Mouse (Mus musculus): ENCODE data around the gene Cort.
"Not testable (repeated sequence)": the region's sequence is repeated elsewhere in the genome, so short reads cannot be mapped to it uniquely, and the experiment has no call there.

The Cort gene

GRCm38 (mm10) chr4:149147528-149147927 lies 21.0 kb upstream of the Cort start:
- no peak for DNase-seq (ENCODE audit: low spot score)

GRCm38 (mm10) chr4:149145151-149145550 lies 18.6 kb upstream of the Cort start:
- DNase-seq (ENCODE audit: low spot score), result no peak

- DNase-seq (ENCODE audit: low spot score), result peak; percentile 70
Measured at GRCm38 (mm10) chr4:149144459-149144858, 17.9 kb upstream of the Cort start.

- DNase-seq (ENCODE audit: low spot score), result no peak
Measured at GRCm38 (mm10) chr4:149143594-149143993, 17.0 kb upstream of the Cort start.

GRCm38 (mm10) chr4:149138515-149138914 lies 12.0 kb upstream of the Cort start:
- no peak for DNase-seq (ENCODE audit: low spot score)

GRCm38 (mm10) chr4:149136982-149137770 lies 10.6 kb upstream of the Cort start, which contains the start of gene Cenps:
TSS of gene Cenps (minus strand) at chr4:149137629.
- peak; percentile 92 for DNase-seq (ENCODE audit: low spot score)

- no peak for DNase-seq (ENCODE audit: low spot score)
Measured at GRCm38 (mm10) chr4:149136116-149136850, 9.7 kb upstream of the Cort start.

- no peak for DNase-seq (ENCODE audit: low spot score)
Measured at GRCm38 (mm10) chr4:149133395-149133794, 6.8 kb upstream of the Cort start.

GRCm38 (mm10) chr4:149131789-149132565 lies 5.4 kb upstream of the Cort start:
- DNase-seq (ENCODE audit: low spot score), result peak; percentile 69

GRCm38 (mm10) chr4:149131021-149131752 lies 4.6 kb upstream of the Cort start:
- no peak for DNase-seq (ENCODE audit: low spot score)

GRCm38 (mm10) chr4:149128467-149128866 lies 1.9 kb upstream of the Cort start:
- no peak for DNase-seq (ENCODE audit: low spot score)

- no peak for DNase-seq (ENCODE audit: low spot score)
Measured at GRCm38 (mm10) chr4:149126115-149126509, 451 bp downstream of the Cort start.

GRCm38 (mm10) chr4:149125341-149126114 lies 1.0 kb downstream of the Cort start:
- DNase-seq (ENCODE audit: low spot score), result no peak

- DNase-seq (ENCODE audit: low spot score), result no peak
Measured at GRCm38 (mm10) chr4:149123432-149123831, 3.1 kb downstream of the Cort start.

GRCm38 (mm10) chr4:149119978-149120562 lies 6.5 kb downstream of the Cort start:
- DNase-seq (ENCODE audit: low spot score), result not testable (repeated sequence)

GRCm38 (mm10) chr4:149103875-149104561 lies 22.5 kb downstream of the Cort start, which contains the start of gene Dffa:
TSS of gene Dffa (plus strand) at chr4:149104146.
- peak; percentile 94 for DNase-seq (ENCODE audit: low spot score)

- no peak for DNase-seq (ENCODE audit: low spot score)
Measured at GRCm38 (mm10) chr4:149101456-149101855, 25.1 kb downstream of the Cort start.

- DNase-seq (ENCODE audit: low spot score), result not testable (repeated sequence)
Measured at GRCm38 (mm10) chr4:149100449-149100848, 26.1 kb downstream of the Cort start.

GRCm38 (mm10) chr4:149099369-149100017 lies 27.1 kb downstream of the Cort start, which contains the start of gene Pex14:
TSS of gene Pex14 (minus strand) at chr4:149099876.
- DNase-seq (ENCODE audit: low spot score), result peak; percentile 92

All from yolk sac, embryonic 10.5 days (tissue).